Mouse (Mus musculus): Measurements from ENCODE around the gene Wsb1. TPM values are rescaled to one million over a fixed set of nuclear protein-coding genes. Genes with fewer than 3 reads are reported as not detected.

Gene Wsb1
- polyA plus RNA-seq, 1 experiment from 2014 or later, result 435 TPM

Other genes starting within 250 kb of the Wsb1 start
- gene Ksr1, start 108.3 kb downstream of the Wsb1 start, polyA plus RNA-seq (2015; fragmentation: Nextera tagmentation; extraction: Ambion mirVana), result 5.0 and 5.6 TPM in 2 replicates
- not detected in 2 replicates for gene Gm9964, start 42.2 kb upstream of the Wsb1 start, polyA plus RNA-seq (2015; fragmentation: Nextera tagmentation; extraction: Ambion mirVana)
- 6.1 and 6.6 TPM in 2 replicates for gene Nf1, start 85.0 kb upstream of the Wsb1 start, polyA plus RNA-seq (2015; fragmentation: Nextera tagmentation; extraction: Ambion mirVana)
- gene Omg, start 249.4 kb upstream of the Wsb1 start, polyA plus RNA-seq (2015; fragmentation: Nextera tagmentation; extraction: Ambion mirVana), result 7.9 and 8.2 TPM in 2 replicates